Mouse (Mus musculus) forebrain, embryonic 11.5 days (tissue): Measurements from ENCODE around the gene Gm29776. TPM values are rescaled to one million over a fixed set of nuclear protein-coding genes. Genes with fewer than 3 reads are reported as not detected.
A peak's percentile ranks its signal among the peaks of the same experiment; 100 is the strongest.

Source experiments
- ATAC-seq: fragments of 200-750 bp; cut with Nextera tagmentation; replicated peaks from 2 replicates; pipeline ENCODE4 v1.8.0; 2017; ENCODE audit warnings: moderate TSS enrichment; ENCODE audit not compliant: low FRiP score
- DNase-seq: peaks from one replicate; pipeline ENCODE4 v3.0.0-alpha.2; 2017; ENCODE audit warnings: low spot score
- H3K27ac ChIP-seq: fragments of 300-500 bp; sonication (generic); 2 replicates; pipeline ENCODE4 v1.5.1; 2014; ENCODE audit warnings: low read depth, low read length
- H3K27me3 ChIP-seq: fragments of 300-500 bp; sonication (generic); 2 replicates; pipeline ENCODE4 v1.6.1; 2014; ENCODE audit warnings: mild to moderate bottlenecking, low read length, mixed read lengths; ENCODE audit not compliant: control insufficient read depth, insufficient read depth
- H3K36me3 ChIP-seq: fragments of 300-500 bp; sonication (generic); 2 replicates; pipeline ENCODE4 v1.6.1; 2014; ENCODE audit warnings: mild to moderate bottlenecking, low read length, moderate library complexity, mixed read lengths; ENCODE audit not compliant: control insufficient read depth, insufficient read depth
- H3K4me1 ChIP-seq: fragments of 300-500 bp; sonication (generic); replicated peaks from 2 replicates; pipeline ENCODE4 v1.6.1; 2014; ENCODE audit warnings: low read length, mixed read lengths; ENCODE audit not compliant: control insufficient read depth, insufficient read depth
- H3K4me2 ChIP-seq: fragments of 300-500 bp; sonication (generic); 2 replicates; pipeline ENCODE4 v1.6.1; 2014; ENCODE audit warnings: low read depth, mild to moderate bottlenecking, low read length, moderate library complexity, mixed read lengths; ENCODE audit not compliant: severe bottlenecking
- H3K4me3 ChIP-seq: fragments of 300-500 bp; sonication (generic); 2 replicates; pipeline ENCODE4 v1.5.1; 2014; ENCODE audit warnings: low read depth, low read length
- H3K9ac ChIP-seq: fragments of 300-500 bp; sonication (generic); 2 replicates; pipeline ENCODE4 v1.6.1; 2014; ENCODE audit warnings: low read length
- H3K9me3 ChIP-seq: fragments of 300-500 bp; sonication (generic); 2 replicates; pipeline ENCODE4 v1.6.1; 2016; ENCODE audit warnings: low read length, mixed read lengths; ENCODE audit not compliant: control insufficient read depth
- WGBS: fragments of 180-500 bp; shearing (Covaris S2); extraction: QIAGEN DNeasy Blood & Tissue Kit; methylation state at CpG from one replicate; pipeline ENCODE4 v1.1.7; 2014; 5-methylcytosine and 5-hydroxymethylcytosine counted together
- polyA plus RNA-seq: library from polyadenylated mRNA; unstranded; fragments of >200 nt; fragmentation: Nextera tagmentation; extraction: Ambion mirVana; gene quantifications from 2 replicates; pipeline ENCODE4 v1.2.1, GENCODE M21; 2014

Gene Gm29776
- polyA plus RNA-seq, 1 experiment from 2014 or later: 0.17 TPM

GRCm38 (mm10) chr14:54685471-54685870 is 13.2 kb downstream of the Gm29776 start:
- WGBS: 15% methylated on average over 8 of the region's 8 CpGs

DNA sequence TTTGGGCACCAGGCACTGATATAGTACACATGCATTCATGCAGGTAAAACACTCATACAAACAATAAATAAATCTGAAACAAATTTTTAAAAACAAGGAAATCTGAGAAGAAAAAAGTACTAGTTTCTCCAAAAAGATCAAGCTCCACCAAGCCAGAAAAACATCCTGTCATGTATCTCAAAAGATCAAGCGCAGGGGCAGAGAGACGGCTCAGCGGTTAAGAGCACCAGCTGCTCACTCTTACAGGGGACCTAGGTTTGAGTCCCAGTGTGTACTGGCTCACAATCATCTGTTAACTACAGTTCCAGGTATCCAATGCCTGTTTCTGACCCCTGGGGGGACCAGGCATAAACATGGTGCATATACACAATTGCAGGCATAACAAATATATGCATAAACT is 16.2 kb downstream of the Gm29776 start:
- Histone ChIP-seq H3K27ac (no peak overlapping the region), H3K4me3 (no peak overlapping the region), H3K9me3 (no peaks in the 10 kb centered on the region), H3K4me1 (peaks cover 2% of the 10 kb centered on the region; the same call in 1 of the 2 replicates), H3K9ac (no peak overlapping the region), H3K4me2 (no peak overlapping the region), H3K27me3 (no peaks in the 10 kb centered on the region), H3K36me3 (no peaks in the 10 kb centered on the region; the same call in 1 of the 2 replicates)
- no peak for DNase-seq
- no peak for ATAC-seq
- WGBS: 95% methylated on average over 3 of the region's 3 CpGs

More at GRCm38 (mm10) chr14:54685471-54685870, 13.2 kb downstream of the Gm29776 start:
- Histone ChIP-seq H3K4me2 (peak overlapping the region; percentile 78), H3K9ac (peak overlapping the region; percentile 92), H3K36me3 (peaks cover under 1% of the 10 kb centered on the region), H3K27me3 (no peaks in the 10 kb centered on the region), H3K4me3 (peak overlapping the region; percentile 75), H3K9me3 (no peaks in the 10 kb centered on the region), H3K27ac (no peak overlapping the region), H3K4me1 (peaks cover 5% of the 10 kb centered on the region; the same call in 1 of the 2 replicates)
- 0 out of 2 replicates have a peak, but pooled peaks have one; percentile 1 for ATAC-seq
- DNase-seq: no peak

- H3K27me3 ChIP-seq: no peaks in the 10 kb centered on the region
- no peaks in the 10 kb centered on the region for H3K9me3 ChIP-seq
- no peak overlapping the region for H3K4me2 ChIP-seq
- H3K27ac ChIP-seq: no peak overlapping the region
- no peak overlapping the region for H3K9ac ChIP-seq
- ATAC-seq (no peak), DNase-seq (no peak)
- no peaks in the 10 kb centered on the region; the same call in 1 of the 2 replicates for H3K36me3 ChIP-seq
- H3K4me3 ChIP-seq: no peak overlapping the region
- H3K4me1 ChIP-seq: no peaks in the 10 kb centered on the region
- 90% methylated on average over 16 of the region's 16 CpGs for WGBS
These were observed 19.9 kb downstream of the Gm29776 start for GRCm38 (mm10) chr14:54678657-54679304.

DNA sequence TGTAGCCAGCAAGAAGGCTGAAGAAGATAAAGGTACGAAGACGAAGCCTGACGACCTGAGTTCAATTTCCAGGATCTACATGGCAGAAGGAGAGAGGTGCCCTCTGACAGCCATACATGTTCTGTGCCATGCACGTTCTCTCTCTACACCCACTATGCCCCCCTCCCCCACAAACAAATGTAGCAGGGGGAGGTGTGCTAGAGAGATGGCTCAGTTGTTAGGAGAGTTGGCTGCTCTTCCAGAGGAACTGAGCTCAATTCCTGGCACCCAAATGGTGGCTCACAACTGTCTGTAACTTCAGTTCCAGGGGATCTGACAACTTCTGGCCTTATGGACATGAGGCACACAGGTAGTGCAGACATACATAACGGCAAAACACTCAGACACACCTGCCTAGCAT is 22.3 kb downstream of the Gm29776 start:
- no peaks in the 10 kb centered on the region for H3K27me3 ChIP-seq
- no peak overlapping the region for H3K9ac ChIP-seq
- WGBS: 95% methylated on average over 5 of the region's 5 CpGs
- ATAC-seq (no peak), DNase-seq (no peak)
- H3K4me1 ChIP-seq: no peaks in the 10 kb centered on the region
- no peak overlapping the region for H3K4me3 ChIP-seq
- H3K4me2 ChIP-seq: no peak overlapping the region
- no peak overlapping the region for H3K27ac ChIP-seq
- no peaks in the 10 kb centered on the region; the same call in 1 of the 2 replicates for H3K36me3 ChIP-seq
- no peaks in the 10 kb centered on the region for H3K9me3 ChIP-seq

DNA sequence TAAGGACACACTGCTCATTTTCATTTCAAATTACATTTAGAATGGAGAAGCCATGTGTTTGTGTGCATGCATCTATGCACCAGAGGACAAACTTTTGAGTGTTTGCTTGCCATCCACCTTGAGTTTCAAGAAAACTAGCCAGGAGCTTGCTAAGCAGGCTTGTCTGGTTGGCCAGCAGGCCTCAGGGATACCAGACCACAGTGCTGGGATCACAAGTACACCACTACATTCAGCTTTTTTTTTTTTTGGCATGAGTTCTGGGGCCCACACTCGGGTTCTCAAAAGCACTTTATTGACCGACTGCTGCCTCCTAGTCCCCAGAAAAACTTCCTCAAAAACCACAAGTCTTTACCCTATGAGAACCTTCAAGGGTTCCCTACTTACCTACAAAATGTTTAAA is 24.3 kb downstream of the Gm29776 start:
- ATAC-seq: no peak
- Histone ChIP-seq H3K36me3 (no peaks in the 10 kb centered on the region; the same call in 1 of the 2 replicates), H3K9me3 (no peaks in the 10 kb centered on the region), H3K4me3 (no peak overlapping the region), H3K9ac (no peak overlapping the region), H3K4me1 (no peaks in the 10 kb centered on the region), H3K27ac (no peak overlapping the region), H3K4me2 (no peak overlapping the region), H3K27me3 (no peaks in the 10 kb centered on the region)
- DNase-seq: no peak
- 94% methylated on average over 2 of the region's 2 CpGs for WGBS

DNA sequence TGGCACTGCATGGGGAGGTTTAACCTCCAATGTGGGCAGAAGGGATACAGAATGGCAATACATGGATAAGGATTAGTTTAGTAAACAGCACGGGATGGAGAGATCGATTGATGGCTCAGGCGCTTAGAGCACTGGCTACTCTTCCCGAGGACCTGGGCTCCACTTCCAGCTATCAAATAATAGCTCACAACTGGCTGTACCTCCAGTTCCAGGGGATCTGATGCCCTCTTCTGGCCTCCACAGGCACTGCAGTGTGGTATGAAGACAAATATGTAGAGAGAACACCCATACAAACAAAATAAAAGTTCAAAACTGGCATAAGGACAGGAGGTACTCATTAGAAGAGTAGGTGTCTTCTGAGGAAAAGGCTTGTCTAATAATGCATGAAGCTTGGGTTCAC is 29.3 kb downstream of the Gm29776 start:
- Histone ChIP-seq H3K36me3 (peaks cover 7% of the 10 kb centered on the region), H3K4me3 (no peak overlapping the region), H3K27ac (no peak overlapping the region), H3K9me3 (no peaks in the 10 kb centered on the region), H3K27me3 (no peaks in the 10 kb centered on the region), H3K9ac (no peak overlapping the region), H3K4me1 (no peaks in the 10 kb centered on the region), H3K4me2 (no peak overlapping the region)
- DNase-seq (peak; percentile 63), ATAC-seq (no peak)
- WGBS: 81% methylated on average over 4 of the region's 4 CpGs

DNA sequence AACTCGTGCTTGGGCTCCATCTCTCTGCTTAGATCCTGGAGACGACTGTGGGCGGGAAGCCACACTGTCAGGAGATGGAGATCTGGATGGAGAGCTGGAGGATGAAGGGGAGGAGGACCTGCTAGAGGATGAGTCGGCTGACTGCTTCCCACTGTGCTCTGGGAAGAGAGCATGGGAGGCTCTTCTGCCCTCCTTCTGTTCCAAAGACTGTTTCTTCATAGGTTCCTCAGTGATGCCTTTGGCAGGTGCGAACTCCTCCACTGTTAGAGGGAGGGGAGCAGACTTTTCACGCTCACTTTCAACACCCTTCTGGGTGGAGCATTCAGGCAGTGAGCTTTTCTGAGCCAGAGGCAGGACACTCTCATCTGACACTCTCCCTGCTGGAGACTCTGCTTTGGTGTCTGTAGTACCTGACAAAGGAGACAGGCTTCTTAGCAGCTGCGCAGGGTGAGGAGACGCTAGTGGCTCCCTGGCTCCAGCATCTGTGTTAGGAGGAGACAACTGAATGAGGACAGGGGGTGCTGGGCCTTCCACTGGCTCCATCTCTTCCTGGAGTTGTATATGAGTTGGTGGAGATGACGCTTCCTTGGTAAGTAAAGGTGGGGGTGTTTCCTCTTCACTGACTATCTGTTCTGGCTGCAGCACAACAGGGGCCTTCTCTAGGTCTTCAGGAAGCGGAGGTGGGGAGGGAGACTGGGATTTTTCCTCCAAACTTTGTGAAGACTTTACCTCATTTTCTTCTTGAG is 34.0 kb downstream of the Gm29776 start:
- H3K4me1 ChIP-seq: no peaks in the 10 kb centered on the region
- H3K27me3 ChIP-seq: no peaks in the 10 kb centered on the region
- no peak overlapping the region for H3K4me2 ChIP-seq
- no peak overlapping the region for H3K9ac ChIP-seq
- H3K9me3 ChIP-seq: no peaks in the 10 kb centered on the region
- ATAC-seq (no peak), DNase-seq (no peak)
- WGBS: 91% methylated on average over 10 of the region's 10 CpGs
- H3K36me3 ChIP-seq: peaks cover 28% of the 10 kb centered on the region
- no peak overlapping the region for H3K27ac ChIP-seq
- H3K4me3 ChIP-seq: no peak overlapping the region

DNA sequence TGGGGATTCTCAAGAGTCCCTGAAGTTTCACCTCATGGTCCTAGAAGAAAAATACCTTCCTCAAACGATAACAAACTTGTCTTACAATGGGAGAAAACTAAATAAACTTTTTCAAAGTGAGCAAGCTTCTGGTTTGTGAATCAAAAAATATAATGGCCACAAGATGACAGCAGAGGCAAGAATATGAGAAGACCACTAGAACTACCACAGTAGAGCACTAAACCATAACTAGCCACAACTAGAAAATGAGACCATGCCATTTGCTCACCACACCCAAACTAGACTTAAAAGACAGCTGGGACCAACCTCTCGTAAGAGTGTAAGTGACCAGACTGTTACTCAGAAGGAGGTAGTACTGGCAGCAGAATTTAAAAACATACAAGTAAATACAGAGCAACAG is 38.6 kb downstream of the Gm29776 start:
- Histone ChIP-seq H3K36me3 (peaks cover 32% of the 10 kb centered on the region), H3K9me3 (no peaks in the 10 kb centered on the region), H3K9ac (no peak overlapping the region), H3K4me2 (no peak overlapping the region), H3K27me3 (no peaks in the 10 kb centered on the region), H3K4me1 (no peaks in the 10 kb centered on the region), H3K27ac (no peak overlapping the region), H3K4me3 (no peak overlapping the region)
- 88% methylated on average over 2 of the region's 2 CpGs for WGBS
- ATAC-seq (no peak), DNase-seq (no peak)
